Mouse (Mus musculus): ENCODE data around the gene Dus1l.
"Not testable (repeated sequence)": the region's sequence is repeated elsewhere in the genome, so short reads cannot be mapped to it uniquely, and the experiment has no call there.

Dus1l gene

DNA sequence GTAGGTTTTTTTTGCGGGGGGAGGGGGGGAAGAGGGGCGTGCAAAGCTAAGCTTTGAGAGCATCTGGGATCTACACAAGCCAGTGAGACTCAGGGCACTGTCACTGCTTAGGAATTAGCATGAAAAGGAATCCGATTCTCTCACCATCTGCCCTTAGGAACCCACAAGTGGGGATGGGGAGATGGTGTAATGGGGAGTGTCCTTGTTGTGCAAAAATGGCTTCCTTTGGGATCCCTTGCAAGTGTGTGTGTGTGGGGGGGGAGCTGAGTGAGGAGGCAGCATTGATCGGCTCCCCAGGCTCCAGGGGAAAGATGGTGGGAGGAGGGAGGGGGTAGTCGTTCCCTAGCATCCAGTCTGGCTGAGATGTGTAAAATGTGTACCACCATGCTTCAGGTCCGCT is 19.1 kb downstream of the Dus1l start:
- no peak for DNase-seq (ENCODE audit: low read depth, low spot score)

DNA sequence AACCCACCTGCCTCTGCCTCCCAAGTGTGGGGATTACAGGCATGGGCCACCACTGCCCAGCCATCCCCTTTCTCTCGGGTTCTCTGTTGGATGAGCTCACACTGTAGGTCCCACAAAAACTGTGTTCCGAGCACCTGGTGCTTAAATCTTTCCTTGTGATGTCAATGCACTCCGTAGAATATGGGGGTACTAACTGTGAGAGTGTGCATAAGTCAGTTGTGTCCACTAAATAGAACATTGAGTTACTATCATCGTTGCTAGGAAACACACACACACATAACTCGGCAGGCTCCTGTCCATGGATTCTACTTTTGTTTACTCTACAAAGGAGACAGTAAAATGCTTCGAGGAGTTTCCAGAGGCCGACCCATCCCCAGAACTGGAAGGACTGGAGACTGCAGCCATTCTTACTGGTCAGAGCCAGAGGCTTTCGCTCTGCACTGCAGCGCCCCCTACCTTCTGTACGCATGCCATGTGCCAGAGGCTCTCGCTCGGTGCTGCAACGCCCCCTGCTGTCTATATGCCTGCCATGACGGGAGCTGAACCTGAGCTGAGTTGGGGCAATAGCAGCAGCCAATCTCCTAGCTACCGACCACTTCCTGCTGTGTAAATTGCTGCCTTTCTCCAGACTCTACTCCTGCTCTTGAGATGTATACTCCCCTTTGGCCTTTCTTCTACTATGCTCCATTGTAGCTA is 20.3 kb downstream of the Dus1l start:
- peak; percentile 62 for DNase-seq (ENCODE audit: low read depth, low spot score)

GRCm38 (mm10) chr11:120773463-120774190 is 22.6 kb downstream of the Dus1l start:
- DNase-seq (ENCODE audit: low read depth, low spot score): no peak

- DNase-seq (ENCODE audit: low read depth, low spot score): no peak
Measured at GRCm38 (mm10) chr11:120772749-120773148, 23.5 kb downstream of the Dus1l start.

- no peak for DNase-seq (ENCODE audit: low read depth, low spot score)
Measured at GRCm38 (mm10) chr11:120768206-120768605, 28.0 kb downstream of the Dus1l start.

- DNase-seq (ENCODE audit: low read depth, low spot score): not testable (repeated sequence)
Measured at GRCm38 (mm10) chr11:120767023-120767422, 29.2 kb downstream of the Dus1l start.

DNA sequence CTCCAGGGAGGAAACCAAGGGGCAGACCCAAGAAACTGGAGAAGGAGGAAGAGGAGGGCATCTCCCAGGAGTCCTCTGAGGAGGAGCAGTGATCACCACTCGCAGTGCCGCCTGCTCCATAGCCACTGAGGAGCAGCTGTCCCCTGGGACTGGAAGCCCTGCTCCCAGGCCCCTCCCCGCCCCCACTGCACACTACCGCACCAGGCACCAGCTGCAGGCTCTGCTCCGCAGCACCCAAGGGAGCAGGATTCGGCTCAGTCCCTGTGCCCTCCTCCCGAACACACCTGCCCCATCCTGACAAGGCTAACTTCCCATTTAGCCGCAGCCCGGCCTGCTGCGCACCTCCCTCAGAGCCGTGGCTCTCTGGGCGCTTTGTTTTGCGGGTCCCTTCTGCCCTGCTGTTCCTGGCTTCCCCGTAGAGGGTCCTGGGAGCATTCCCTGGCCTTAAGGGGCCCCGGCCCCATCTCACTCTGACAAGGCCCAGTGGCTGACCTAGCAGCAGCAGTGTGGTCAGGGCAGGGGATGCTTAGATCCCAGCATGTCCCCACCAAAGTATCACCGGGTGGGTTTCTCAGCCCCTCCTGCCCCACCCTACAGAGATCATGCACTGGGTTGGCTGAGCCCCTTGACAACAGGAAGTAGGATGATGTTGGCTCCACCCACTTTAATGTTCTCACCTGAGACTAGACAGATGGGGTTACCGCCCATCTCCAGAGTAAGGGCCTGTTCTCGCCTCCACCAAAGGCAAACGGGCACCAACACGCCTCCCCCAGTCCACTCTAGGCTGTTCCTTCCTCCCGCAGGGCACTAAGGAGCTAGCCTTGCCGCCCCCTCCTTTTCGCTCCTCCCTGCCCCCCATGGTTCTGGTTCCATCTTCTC is 32.8 kb downstream of the Dus1l start:
- DNase-seq (ENCODE audit: low read depth, low spot score): not testable (repeated sequence)

GRCm38 (mm10) chr11:120762672-120763041 is 33.5 kb downstream of the Dus1l start, which contains the start of gene Hmga1b:
Gene Hmga1b, plus strand, starts transcription at chr11:120762794.
- DNase-seq (ENCODE audit: low read depth, low spot score): not testable (repeated sequence)

- DNase-seq (ENCODE audit: low read depth, low spot score): no peak
Measured at GRCm38 (mm10) chr11:120761811-120762671, 34.2 kb downstream of the Dus1l start.

- DNase-seq (ENCODE audit: low read depth, low spot score): no peak
Measured at GRCm38 (mm10) chr11:120760236-120760635, 36.0 kb downstream of the Dus1l start.

GRCm38 (mm10) chr11:120751606-120752005 is 44.6 kb downstream of the Dus1l start:
- no peak for DNase-seq (ENCODE audit: low read depth, low spot score)

- DNase-seq (ENCODE audit: low read depth, low spot score): no peak
Measured at GRCm38 (mm10) chr11:120749430-120749829, 46.8 kb downstream of the Dus1l start.

- no peak for DNase-seq (ENCODE audit: low read depth, low spot score)
Measured at GRCm38 (mm10) chr11:120747974-120748373, 48.2 kb downstream of the Dus1l start.

- no peak for DNase-seq (ENCODE audit: low read depth, low spot score)
Measured at GRCm38 (mm10) chr11:120744121-120744701, 52.0 kb downstream of the Dus1l start.

DNA sequence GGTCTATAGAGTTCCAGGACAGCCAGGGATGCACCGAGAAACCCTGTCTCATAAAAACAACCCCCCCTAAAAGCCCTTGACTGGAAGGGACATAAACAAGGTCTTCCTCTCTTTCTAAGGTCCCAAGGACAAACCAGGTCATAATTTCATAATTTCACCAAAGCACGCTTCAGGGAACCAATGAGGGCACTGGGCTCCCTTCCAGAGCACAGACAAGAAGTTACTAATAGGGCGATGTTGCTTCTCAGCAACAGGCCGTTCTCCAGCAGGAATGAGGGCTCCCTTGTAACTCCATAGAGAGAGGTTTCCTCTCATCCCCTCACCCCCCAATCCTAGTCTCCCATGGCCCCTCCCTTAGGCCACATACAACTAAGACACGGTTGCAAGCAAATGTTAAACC is 55.2 kb downstream of the Dus1l start:
- DNase-seq (ENCODE audit: low read depth, low spot score): no peak
